Mouse (Mus musculus) cortical plate, adult 2 months (tissue): ENCODE results near the gene Mepce. TPM values are rescaled to one million over a fixed set of nuclear protein-coding genes. Genes with fewer than 3 reads are reported as not detected.

ENCODE experiments used
- H3K27ac ChIP-seq: fragments of 200-500 bp; 2 replicates; pipeline ENCODE4 v1.5.1; 2012; ENCODE audit warnings: low read length, control low read depth, inconsistent platforms; ENCODE audit not compliant: insufficient read depth
- H3K4me1 ChIP-seq: fragments of 200-500 bp; 2 replicates; pipeline ENCODE4 v1.6.1; 2011; ENCODE audit warnings: low read length; ENCODE audit not compliant: control insufficient read depth, insufficient read depth
- H3K4me3 ChIP-seq: fragments of 200-500 bp; 2 replicates; pipeline ENCODE4 v1.5.1; 2011; ENCODE audit warnings: mild to moderate bottlenecking, low read length, control low read depth; ENCODE audit not compliant: insufficient read depth
- CTCF ChIP-seq: fragments of 200-500 bp; IDR thresholded peaks from 2 replicates; pipeline ENCODE4 v1.5.1; 2011; ENCODE audit warnings: mild to moderate bottlenecking, control low read depth, low read length; ENCODE audit not compliant: insufficient read depth; ENCODE audit errors: extremely low read depth
- POLR2A ChIP-seq: fragments of 200-500 bp; IDR thresholded peaks from 2 replicates; pipeline ENCODE4 v1.6.1; 2011; ENCODE audit warnings: mild to moderate bottlenecking, low read length, control low read depth; ENCODE audit not compliant: insufficient read depth; ENCODE audit errors: extremely low read depth
- polyA plus RNA-seq: library from polyadenylated mRNA; depleted of rRNA; stranded (reverse); fragments of >200 nt; gene quantifications from 2 replicates; pipeline ENCODE4 v1.2.3, GENCODE M21; 2012

The Mepce gene
- polyA plus RNA-seq, 1 experiment = 38.1 TPM

DNA sequence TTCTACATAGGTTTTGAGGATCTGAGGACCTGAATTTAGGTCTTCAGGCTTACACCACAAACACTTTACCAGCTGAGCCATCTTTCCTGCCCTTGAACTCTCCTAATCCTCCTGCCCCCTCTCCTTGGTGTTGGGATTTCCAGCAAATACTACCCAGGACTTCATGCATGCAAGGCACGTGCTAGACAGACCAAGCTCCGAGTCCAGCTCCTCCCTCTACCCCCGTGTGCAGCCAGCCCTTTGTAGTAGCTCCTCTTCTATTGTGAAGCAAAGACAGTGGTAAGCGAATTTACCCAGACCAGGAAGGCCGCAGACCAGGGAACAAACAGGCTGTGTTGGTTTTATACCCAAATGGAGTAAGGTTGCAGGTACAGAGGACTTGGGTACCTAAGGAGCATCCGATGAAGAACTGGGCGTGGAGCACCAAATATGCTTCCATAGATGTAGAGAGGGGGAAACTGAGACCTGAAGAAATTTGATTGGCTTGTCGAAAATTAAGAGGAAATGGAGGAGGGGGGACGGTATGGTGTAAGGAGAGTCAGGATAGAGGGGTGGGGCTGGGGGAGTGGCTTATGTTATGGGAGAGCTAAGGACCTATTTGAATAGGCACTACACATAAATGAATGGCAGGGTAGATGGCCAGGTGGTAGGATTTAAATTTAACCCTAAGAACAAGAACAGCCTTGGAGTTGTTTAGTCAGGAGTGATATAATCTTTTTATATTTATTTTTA lies 22.7 kb downstream of the Mepce start:
- TF ChIP-seq CTCF (no peak), POLR2A (no peak)
- H3K4me1 ChIP-seq = no peaks in the 10 kb centered on the region
- no peak overlapping the region for H3K4me3 ChIP-seq
- H3K27ac ChIP-seq = no peak overlapping the region

DNA sequence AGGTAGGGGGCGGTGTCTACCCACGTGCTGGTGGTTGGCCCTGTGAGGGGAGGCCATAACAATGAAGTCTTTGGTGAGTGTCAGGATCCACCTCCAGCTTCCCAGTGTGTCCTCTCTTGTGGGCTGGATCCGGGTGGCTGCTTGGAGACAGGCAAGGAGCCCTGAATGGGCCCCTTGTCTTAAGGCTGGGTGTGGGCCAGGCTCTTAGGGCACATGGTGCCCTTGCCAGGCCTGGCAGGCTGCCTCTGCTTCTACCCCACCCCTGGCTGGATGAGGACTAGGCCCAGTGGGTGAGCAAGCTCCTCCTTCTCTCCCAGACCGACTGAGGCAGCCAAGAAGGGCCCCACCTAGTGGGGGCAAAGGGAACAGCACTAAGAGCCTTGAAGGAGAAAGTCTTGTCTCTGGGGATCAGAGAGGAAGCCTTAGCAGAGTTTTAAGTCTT lies 27.5 kb downstream of the Mepce start:
- TF ChIP-seq POLR2A (no peak), CTCF (peak; percentile 79)

GRCm38 (mm10) chr5:137758921-137759534 lies 28.4 kb downstream of the Mepce start:
- peak overlapping the region; percentile 39 for H3K4me3 ChIP-seq
- no peak for TF ChIP-seq POLR2A
- no peak for TF ChIP-seq CTCF
- H3K4me1 ChIP-seq = no peaks in the 10 kb centered on the region; the same call in 1 of the 2 replicates
- peak overlapping the region; percentile 90 for H3K27ac ChIP-seq

More for the DNA sequence above, 27.5 kb downstream of the Mepce start:
- peak overlapping the region; percentile 39; the same call in 1 of the 2 replicates for H3K4me3 ChIP-seq
- H3K27ac ChIP-seq = no peak overlapping the region; the same call in 1 of the 2 replicates
- no peaks in the 10 kb centered on the region; the same call in 1 of the 2 replicates for H3K4me1 ChIP-seq

DNA sequence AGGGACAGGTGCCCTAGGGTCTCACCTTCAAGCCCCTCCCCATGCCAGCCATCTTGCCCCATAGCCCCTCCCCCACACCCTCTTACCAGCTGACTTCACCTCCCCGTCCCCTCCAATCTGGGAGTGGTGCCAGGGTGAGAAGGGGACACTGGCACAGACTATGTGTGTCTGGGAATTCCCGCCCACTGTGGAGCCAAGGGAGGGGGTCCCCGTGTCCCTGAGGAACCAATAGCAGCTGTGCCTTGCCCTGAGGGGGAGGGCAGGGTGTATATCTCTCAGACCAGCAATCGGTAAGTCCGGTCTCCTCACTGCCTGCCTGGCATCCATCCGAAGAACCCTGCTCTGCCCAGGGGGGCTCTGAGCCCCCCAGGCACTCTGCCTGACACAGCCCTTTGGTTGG lies 29.6 kb downstream of the Mepce start:
- Histone ChIP-seq H3K4me1 (no peaks in the 10 kb centered on the region; the same call in 1 of the 2 replicates), H3K4me3 (peak overlapping the region; percentile 39), H3K27ac (peak overlapping the region; percentile 90)
- TF ChIP-seq CTCF = no peak
- TF ChIP-seq POLR2A = peak; percentile 96

DNA sequence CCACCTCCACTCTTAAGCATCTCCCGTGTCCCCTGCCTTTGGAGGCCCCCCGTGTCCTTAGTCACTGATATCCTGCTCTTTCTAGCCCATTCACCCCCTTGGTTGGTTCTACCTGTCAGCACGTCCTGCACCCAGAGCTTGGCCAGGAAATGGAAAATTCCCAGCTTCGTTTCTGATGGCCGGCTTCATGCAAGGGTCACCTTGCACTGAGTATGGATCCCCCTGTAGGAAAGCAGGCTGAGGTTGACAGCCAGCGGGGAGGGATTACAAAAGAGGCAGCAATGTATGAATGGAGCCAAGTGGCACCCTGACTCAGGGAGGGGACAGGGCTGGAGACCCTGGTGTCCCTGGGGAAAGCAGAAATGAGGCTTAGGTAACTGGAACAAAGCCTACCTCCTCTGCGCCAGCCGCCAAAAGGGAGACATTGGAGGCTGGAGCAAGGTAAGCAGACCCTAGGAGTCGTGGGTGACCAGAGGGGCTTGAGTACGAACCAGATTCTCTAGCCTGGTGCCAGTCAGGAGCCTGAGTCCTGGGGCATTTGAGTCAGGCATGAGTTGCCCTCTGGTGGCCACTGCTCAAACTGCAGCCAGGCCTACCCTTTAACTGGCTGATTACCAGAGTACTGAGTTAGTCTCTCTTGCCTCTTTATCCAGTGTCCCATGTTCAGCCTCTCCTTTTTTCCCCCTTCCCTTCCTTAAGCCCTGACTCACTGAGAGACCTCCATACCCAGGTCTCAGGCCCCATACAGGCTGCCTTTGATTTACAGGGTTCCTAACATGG lies 30.4 kb downstream of the Mepce start:
- Histone ChIP-seq H3K4me1 (no peaks in the 10 kb centered on the region; the same call in 1 of the 2 replicates), H3K27ac (no peak overlapping the region)

GRCm38 (mm10) chr5:137756106-137756505 lies 31.3 kb downstream of the Mepce start:
- TF ChIP-seq POLR2A = no peak
- TF ChIP-seq CTCF = no peak
- Histone ChIP-seq H3K4me3 (no peak overlapping the region), H3K27ac (no peak overlapping the region), H3K4me1 (no peaks in the 10 kb centered on the region; the same call in 1 of the 2 replicates)

More for the DNA sequence above, 30.4 kb downstream of the Mepce start:
- no peak overlapping the region for H3K4me3 ChIP-seq
- TF ChIP-seq POLR2A = no peak
- TF ChIP-seq CTCF = peak; percentile 94

- Histone ChIP-seq H3K4me3 (no peak overlapping the region), H3K27ac (no peak overlapping the region), H3K4me1 (no peaks in the 10 kb centered on the region; the same call in 1 of the 2 replicates)
- no peak for TF ChIP-seq CTCF
- no peak for TF ChIP-seq POLR2A
Observed at GRCm38 (mm10) chr5:137755425-137755824, 32.0 kb downstream of the Mepce start.

DNA sequence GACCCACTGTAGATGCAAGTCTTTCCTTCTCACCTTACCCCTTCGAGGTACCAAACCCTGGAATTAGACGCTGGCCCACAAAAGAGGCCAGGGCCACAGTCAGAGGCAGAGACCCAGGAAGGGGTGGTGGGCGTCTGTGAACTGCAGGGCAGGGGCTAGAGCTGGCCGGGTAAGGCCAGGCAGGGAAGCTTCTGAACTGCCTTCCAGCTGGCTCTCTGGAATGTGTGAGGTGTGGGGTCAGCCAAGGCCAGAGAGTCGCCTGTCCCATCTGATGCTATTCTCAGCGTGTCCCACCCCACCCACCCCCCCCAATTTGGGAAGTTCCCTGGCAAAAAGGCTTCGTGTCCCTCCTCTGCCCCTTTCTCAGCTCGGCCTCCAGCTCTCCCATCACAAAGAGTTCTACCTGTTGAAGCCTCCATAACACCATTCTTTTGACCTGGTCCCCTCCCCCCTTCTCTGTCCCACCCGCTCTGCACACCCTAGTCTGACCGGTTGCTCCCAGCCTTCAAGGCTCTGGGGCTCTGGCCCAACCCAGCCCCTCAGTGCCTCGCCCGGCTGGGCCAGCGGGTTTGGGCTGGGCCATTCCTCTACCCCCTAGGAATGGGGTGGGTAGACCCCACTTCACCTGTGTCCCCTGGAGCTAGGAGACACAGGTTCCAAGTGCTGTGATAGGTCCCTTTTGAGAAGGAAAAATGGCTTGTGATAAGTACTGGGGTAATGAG lies 34.2 kb downstream of the Mepce start:
- Histone ChIP-seq H3K4me3 (no peak overlapping the region), H3K27ac (no peak overlapping the region), H3K4me1 (no peaks in the 10 kb centered on the region; the same call in 1 of the 2 replicates)
- TF ChIP-seq POLR2A = no peak
- TF ChIP-seq CTCF = no peak

GRCm38 (mm10) chr5:137751988-137752387 lies 35.5 kb downstream of the Mepce start:
- Histone ChIP-seq H3K4me1 (no peaks in the 10 kb centered on the region; the same call in 1 of the 2 replicates), H3K27ac (no peak overlapping the region), H3K4me3 (no peak overlapping the region)
- no peak for TF ChIP-seq POLR2A
- TF ChIP-seq CTCF = no peak
